ENCODE assay signal across 9 mouse cellular contexts in the genomic region with DNA sequence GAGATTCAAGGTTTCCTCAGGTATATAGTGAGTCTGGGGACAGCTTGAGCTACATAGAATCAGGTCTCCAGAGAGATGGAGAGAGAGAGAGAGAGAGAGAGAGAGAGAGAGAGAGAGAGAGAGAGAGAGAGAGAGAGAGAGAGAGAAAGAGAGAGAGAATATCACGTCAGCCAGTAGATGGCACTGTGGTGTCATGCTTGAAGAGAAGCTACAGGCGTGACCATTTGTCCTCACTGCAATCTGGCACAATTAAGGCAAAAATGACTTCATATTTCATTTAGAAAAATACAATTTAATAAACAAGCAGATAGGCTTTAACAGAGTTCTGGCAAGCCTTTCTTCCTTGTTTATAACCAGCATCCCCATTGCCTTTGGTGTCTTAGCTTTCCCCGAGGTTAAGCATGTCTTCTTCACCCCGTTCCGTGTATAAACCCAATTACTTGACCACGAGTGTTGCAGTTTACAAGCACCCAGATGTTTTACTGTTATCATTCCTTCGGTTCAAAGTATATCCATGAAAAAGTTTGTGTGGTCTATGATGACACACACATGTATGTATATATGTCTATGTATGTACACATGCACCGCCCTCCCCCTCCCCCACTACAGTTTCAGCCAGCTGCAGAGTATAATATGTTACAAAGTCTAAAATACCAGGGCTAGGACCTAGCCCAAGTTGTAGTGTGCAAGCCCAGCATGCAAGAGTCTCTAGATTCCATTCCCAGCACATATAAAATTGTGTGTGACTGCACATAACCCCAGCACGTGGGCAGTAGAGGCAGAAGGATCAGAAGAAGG. TPM values are rescaled to one million over a fixed set of nuclear protein-coding genes. Genes with fewer than 3 reads are reported as not detected.
DNase-seq lines count a peak whose midpoint lies in the region; ATAC-seq and TF ChIP-seq lines count a peak whose summit lies in the region.
"Had no signal": no experiment of that assay in that cellular context is flagged by ENCODE, and none has a peak within 500 bp of the region (broad histone marks: within the 10 kb centered on the region; RNA-seq: fewer than 3 reads in every experiment).

No protein-coding gene starts in this region.

- H3K4me1 ChIP-seq in kidney, embryonic 16.5 days (ENCODE audit: insufficient read depth, low read length) = no peaks in the 10 kb centered on the region
- no peaks in the 10 kb centered on the region for H3K4me1 ChIP-seq in lung, adult 2 months (ENCODE audit: control insufficient read depth, insufficient read depth, low read length)

- H3K27ac ChIP-seq in kidney, embryonic 16.5 days (ENCODE audit: low read length) = no peak overlapping the region
- H3K27ac ChIP-seq: macrophage had no signal

- no peak for TF ChIP-seq POLR2A in lung, adult 2 months (IDR thresholded peaks at IDR 0.05; ENCODE audit: borderline replicate concordance, extremely low read depth, low read depth, low read length)

- no peaks in the 10 kb centered on the region for H3K27me3 ChIP-seq in kidney, embryonic 16.5 days (ENCODE audit: insufficient read depth, low read length)

- no peak overlapping the region for H3K4me3 ChIP-seq in kidney, embryonic 16.5 days (ENCODE audit: low read length)
- H3K4me3 ChIP-seq in lung, adult 2 months (replicated peaks; ENCODE audit: extremely low read depth, low read depth, low read length) = no peak overlapping the region

- no peak overlapping the region for H3K9ac ChIP-seq in kidney, embryonic 16.5 days (replicated peaks; ENCODE audit: low read length)

- WGBS in kidney, embryonic 16.5 days = 52% methylated on average over 9 of the region's 9 CpGs
- WGBS in lung, adult 2 months = 49% methylated on average over 9 of the region's 9 CpGs

- TF ChIP-seq CTCF in lung, adult 2 months (IDR thresholded peaks at IDR 0.05; ENCODE audit: insufficient read depth, low read length) = 0 out of 2 replicates have a peak, but pooled peaks have one; percentile 17

- ATAC-seq in kidney, embryonic 16.5 days (ENCODE audit: low FRiP score, low TSS enrichment) = 0 out of 2 replicates have a peak, but pooled peaks have one; percentile 28
- no peak for ATAC-seq in monocyte, adult 5-6 weeks (replicated peaks; ENCODE audit: insufficient number of reproducible peaks, low FRiP score, low TSS enrichment, poor library complexity, severe bottlenecking)

- H3K4me2 ChIP-seq in kidney, embryonic 16.5 days (replicated peaks; ENCODE audit: low read depth, low read length) = no peak overlapping the region; the same call in 1 of the 2 replicates

- H3K36me3 ChIP-seq in kidney, embryonic 16.5 days (ENCODE audit: insufficient read depth, low read length) = no peaks in the 10 kb centered on the region

- H3K9me3 ChIP-seq in kidney, embryonic 16.5 days (ENCODE audit: low read length) = no peaks in the 10 kb centered on the region

- DNase-seq in urinary bladder, adult 18-20 months (ENCODE audit: low spot score in 2 of 2) = peak; percentile 11 to 30
- no peak for DNase-seq in urinary bladder, postnatal 10 days (ENCODE audit: low spot score)
- DNase-seq in cerebellum, adult 9-11 months = peak; percentile 45
- peak; percentile 68 to 76 for DNase-seq in frontal cortex, postnatal 36 days (ENCODE audit: low spot score in 2 of 2)
- DNase-seq in lung, adult 2 months = no peak
- DNase-seq in retina, postnatal 7 days (ENCODE audit: low read depth, low spot score) = peak; percentile 72

RNA-seq across cellular contexts. Expression of gene Ank3, which starts 53.8 kb away (rescaled TPM):
- 47.6 and 53.8 TPM in 2 replicates for polyA plus RNA-seq in kidney, embryonic 16.5 days (2015; fragmentation: Nextera tagmentation; extraction: Ambion mirVana)
- 19.2 and 23.3 TPM in 2 replicates for polyA plus RNA-seq in lung, adult 2 months (2012; rRNA removed)
- total RNA-seq in monocyte, adult 5-6 weeks (2017) = 1.6 TPM in 1 of 3 replicates, not detected in the others
- polyA plus RNA-seq: macrophage had no signal

Comparison
In these comparisons a context has a peak if more than half of its experiments do, and no peak if none do; other contexts are left out.
1. DNase-seq: peak in urinary bladder, adult 18-20 months (2 of 2), cerebellum, adult 9-11 months (single experiment), frontal cortex, postnatal 36 days (2 of 2) and retina, postnatal 7 days (single experiment); none in urinary bladder, postnatal 10 days (single experiment) and lung, adult 2 months (single experiment).